13 mouse cellular contexts compared by ENCODE assay signal in the genomic region with DNA sequence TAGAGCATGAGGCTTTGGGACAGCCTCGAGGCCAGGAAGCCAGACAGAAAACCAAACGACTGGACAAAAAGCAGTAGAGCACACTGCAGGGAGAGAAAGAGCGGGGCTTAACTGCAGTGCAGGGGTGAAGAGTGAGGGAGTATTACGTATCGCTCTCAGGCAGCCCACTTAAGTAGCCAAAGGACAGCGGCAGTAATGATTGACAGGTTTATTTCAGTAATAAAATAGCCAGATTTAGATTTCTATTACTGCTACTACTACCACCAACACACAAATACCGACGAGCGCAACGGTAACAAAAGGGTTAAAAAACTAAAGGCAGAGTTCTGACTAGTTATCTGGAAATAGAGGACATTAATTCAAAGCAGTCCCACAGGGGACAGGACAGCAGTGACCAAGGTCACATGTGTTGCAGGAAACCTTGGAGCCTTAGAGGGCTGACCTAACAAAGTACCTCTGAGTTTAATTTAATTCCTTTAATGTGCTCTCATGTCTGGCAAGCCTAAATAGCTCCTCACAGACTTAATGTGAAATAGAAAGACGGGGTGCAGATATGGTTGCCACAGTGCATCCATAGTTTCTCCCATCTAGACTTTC.
A peak's percentile ranks its signal among the peaks of the same experiment; 100 is the strongest.
DNase-seq lines count a peak whose midpoint lies in the region; ATAC-seq lines count a peak whose summit lies in the region.
"Had no signal": no experiment of that assay in that cellular context is flagged by ENCODE, and none has a peak within 500 bp of the region (broad histone marks: within the 10 kb centered on the region; RNA-seq: fewer than 3 reads in every experiment).

No protein-coding gene starts in this region.

- no peak; the same call in 1 of the 2 replicates for ATAC-seq in heart, embryonic 15.5 days (replicated peaks; ENCODE audit: insufficient number of reproducible peaks, insufficient read depth, low FRiP score, low read depth)
- ATAC-seq in midbrain, embryonic 16.5 days: no peak
- no peak for ATAC-seq in midbrain, embryonic 14.5 days (ENCODE audit: low FRiP score, low TSS enrichment)
- ATAC-seq: lung, postnatal 0 days; midbrain, embryonic 15.5 days had no signal

- H3K27ac ChIP-seq in heart, embryonic 15.5 days: peak overlapping the region; percentile 26; the same call in 1 of the 2 replicates
- no peak overlapping the region for H3K27ac ChIP-seq in midbrain, embryonic 16.5 days (ENCODE audit: low read length)
- no peak overlapping the region for H3K27ac ChIP-seq in midbrain, embryonic 14.5 days (replicated peaks; ENCODE audit: low read depth, low read length)
- H3K27ac ChIP-seq: midbrain, embryonic 15.5 days had no signal

- peaks cover 18% of the 10 kb centered on the region; the same call in 1 of the 2 replicates for H3K36me3 ChIP-seq in heart, embryonic 15.5 days
- H3K36me3 ChIP-seq in midbrain, embryonic 16.5 days (ENCODE audit: control insufficient read depth, insufficient read depth, low read length): no peaks in the 10 kb centered on the region
- H3K36me3 ChIP-seq in midbrain, embryonic 14.5 days (ENCODE audit: control insufficient read depth, insufficient read depth, low read length): no peaks in the 10 kb centered on the region; the same call in 1 of the 2 replicates
- H3K36me3 ChIP-seq: midbrain, embryonic 15.5 days had no signal

- peaks cover 16% of the 10 kb centered on the region for H3K4me1 ChIP-seq in heart, embryonic 15.5 days (replicated peaks)
- no peaks in the 10 kb centered on the region for H3K4me1 ChIP-seq in midbrain, embryonic 16.5 days (ENCODE audit: control insufficient read depth, insufficient read depth, low read length)
- no peaks in the 10 kb centered on the region for H3K4me1 ChIP-seq in midbrain, embryonic 14.5 days (ENCODE audit: control insufficient read depth, insufficient read depth, low read length)

- no peaks in the 10 kb centered on the region for H3K9me3 ChIP-seq in heart, embryonic 15.5 days (replicated peaks)
- no peaks in the 10 kb centered on the region for H3K9me3 ChIP-seq in midbrain, embryonic 16.5 days (replicated peaks; ENCODE audit: control insufficient read depth, low read length, poor library complexity, severe bottlenecking)
- no peaks in the 10 kb centered on the region for H3K9me3 ChIP-seq in midbrain, embryonic 14.5 days (ENCODE audit: control insufficient read depth, low read length)
- H3K9me3 ChIP-seq: embryonic facial prominence, embryonic 12.5 days; midbrain, embryonic 15.5 days had no signal

- DNase-seq in adrenal gland, adult (ENCODE audit: inconsistent age in 2 of 2, low spot score in 1 of 2): peak; percentile 59 to 81
- DNase-seq in adrenal gland, postnatal 4 days (ENCODE audit: low spot score in 2 of 2): no peak
- DNase-seq in heart, postnatal 36 days: no peak
- DNase-seq in midbrain, embryonic 14.5 days: no peak
- no peak for DNase-seq in ovary, postnatal 10 days (ENCODE audit: low spot score)
- DNase-seq in layer of hippocampus, postnatal 14 days (ENCODE audit: low spot score in 2 of 2): no peak
- DNase-seq: cerebellum, adult 11 months; left cerebral cortex, postnatal 4 days had no signal

- intact Hi-C loops in heart, postnatal 36 days (cut with DNase I): no loop called here

- H3K4me2 ChIP-seq in heart, embryonic 15.5 days: no peak overlapping the region
- no peak overlapping the region for H3K4me2 ChIP-seq in midbrain, embryonic 16.5 days (ENCODE audit: low read length)
- H3K4me2 ChIP-seq in midbrain, embryonic 14.5 days (ENCODE audit: low read length): no peak overlapping the region
- H3K4me2 ChIP-seq: embryonic facial prominence, embryonic 12.5 days; midbrain, embryonic 15.5 days had no signal

- no peaks in the 10 kb centered on the region for H3K27me3 ChIP-seq in heart, embryonic 15.5 days
- no peaks in the 10 kb centered on the region for H3K27me3 ChIP-seq in midbrain, embryonic 16.5 days (ENCODE audit: control insufficient read depth, insufficient read depth, low read depth, low read length)
- no peaks in the 10 kb centered on the region for H3K27me3 ChIP-seq in midbrain, embryonic 14.5 days (ENCODE audit: control insufficient read depth, insufficient read depth, low read length)
- H3K27me3 ChIP-seq: embryonic facial prominence, embryonic 12.5 days; midbrain, embryonic 15.5 days had no signal

- WGBS in heart, embryonic 15.5 days: 41% methylated on average over 11 of the region's 11 CpGs
- WGBS in midbrain, embryonic 16.5 days: 57% methylated on average over 11 of the region's 11 CpGs
- 57% methylated on average over 11 of the region's 11 CpGs for WGBS in midbrain, embryonic 14.5 days

- H3K4me3 ChIP-seq in heart, embryonic 15.5 days: no peak overlapping the region
- no peak overlapping the region for H3K4me3 ChIP-seq in midbrain, embryonic 16.5 days (ENCODE audit: low read depth, low read length)
- no peak overlapping the region for H3K4me3 ChIP-seq in midbrain, embryonic 14.5 days (replicated peaks; ENCODE audit: low read depth, low read length)
- H3K4me3 ChIP-seq: embryonic facial prominence, embryonic 12.5 days; midbrain, embryonic 15.5 days had no signal

- no peak overlapping the region for H3K9ac ChIP-seq in heart, embryonic 15.5 days
- 0 out of 2 replicates have a peak overlapping the region, but pooled peaks have one; percentile 22 for H3K9ac ChIP-seq in midbrain, embryonic 16.5 days (ENCODE audit: low read depth, low read length)
- no peak overlapping the region for H3K9ac ChIP-seq in midbrain, embryonic 14.5 days (replicated peaks; ENCODE audit: low read length)
- H3K9ac ChIP-seq: embryonic facial prominence, embryonic 12.5 days; midbrain, embryonic 15.5 days had no signal

Comparison
In these comparisons a context has a peak if more than half of its experiments do, and no peak if none do; other contexts are left out.
1. DNase-seq: peak in adrenal gland, adult (2 of 2); none in adrenal gland, postnatal 4 days (0 of 2), heart, postnatal 36 days (0 of 2), midbrain, embryonic 14.5 days (single experiment), ovary, postnatal 10 days (single experiment) and layer of hippocampus, postnatal 14 days (0 of 2).